Mouse (Mus musculus): Measurements from ENCODE around the gene Chic2. TPM values are rescaled to one million over a fixed set of nuclear protein-coding genes. Genes with fewer than 3 reads are reported as not detected.

Gene Chic2
- polyA plus RNA-seq, 1 experiment, result 22.0 TPM

DNA sequence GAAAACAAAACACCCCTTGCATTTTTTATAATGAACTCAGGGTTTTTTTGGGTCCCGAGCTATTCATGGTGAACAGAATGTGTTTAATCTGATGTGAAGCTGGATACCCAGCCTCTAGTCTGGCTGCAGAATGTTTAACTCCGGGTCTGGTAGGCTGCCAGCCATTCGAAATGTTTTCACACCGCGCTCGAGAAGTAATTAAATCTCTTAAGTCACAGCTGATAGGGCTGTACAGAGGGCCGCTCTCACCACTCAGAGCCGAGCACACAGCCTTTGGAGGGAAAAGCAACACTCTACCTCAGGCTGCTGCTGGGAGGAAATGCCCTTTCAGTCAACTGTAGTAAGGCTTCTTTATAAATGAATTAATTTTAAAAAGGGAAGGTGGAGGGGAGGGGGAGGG is 49.6 kb downstream of the Chic2 start:
- H3K4me3 ChIP-seq (ENCODE audit: insufficient read depth, poor library complexity, severe bottlenecking), result no peak overlapping the region
- no peak for TF ChIP-seq FOSL1 (IDR thresholded peaks at IDR 0.05; ENCODE audit: insufficient read depth, low read length, poor library complexity, severe bottlenecking)
- no peak for TF ChIP-seq MYOD1 (IDR thresholded peaks at IDR 0.05; ENCODE audit: control insufficient read depth, insufficient read length, low read depth)
- TF ChIP-seq CTCF (IDR thresholded peaks at IDR 0.05; ENCODE audit: control insufficient read depth, insufficient read depth, insufficient read length), result no peak
- TF ChIP-seq CEBPB (IDR thresholded peaks at IDR 0.05; ENCODE audit: low read depth), result no peak
- TF ChIP-seq MYOG (IDR thresholded peaks at IDR 0.05; ENCODE audit: control insufficient read depth, extremely low read depth, insufficient read length), result no peak
- no peak for TF ChIP-seq MAX (IDR thresholded peaks at IDR 0.05)
- no peak for TF ChIP-seq USF1 (IDR thresholded peaks at IDR 0.05; ENCODE audit: low read depth)
- peaks cover 15% of the 10 kb centered on the region for H3K36me3 ChIP-seq (ENCODE audit: control insufficient read depth, insufficient read depth)

DNA sequence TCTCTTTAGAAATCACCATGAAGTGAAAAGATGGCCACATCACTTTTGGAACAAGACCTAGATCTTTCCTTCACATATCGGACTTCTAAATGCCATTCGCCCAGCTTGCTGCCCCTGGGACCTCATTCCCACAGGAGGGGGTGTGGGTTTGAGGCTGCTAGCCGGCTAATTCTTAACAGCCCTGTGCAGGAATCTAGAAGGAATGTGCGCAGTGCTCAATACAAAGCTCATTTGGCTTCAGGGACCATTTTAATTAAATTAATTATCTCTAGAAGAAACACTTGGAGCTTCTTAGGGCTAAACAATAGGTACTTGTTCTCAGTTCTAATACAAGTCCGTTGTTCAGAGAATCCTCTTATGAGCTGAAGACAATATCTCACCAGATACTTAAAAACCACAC is 60.5 kb downstream of the Chic2 start:
- Histone ChIP-seq H3ac (ENCODE audit: control insufficient read depth, insufficient read length, low read depth) (no peak overlapping the region), H3K27me3 (ENCODE audit: control insufficient read depth, insufficient read depth, insufficient read length) (no peaks in the 10 kb centered on the region), H3K36me3 (ENCODE audit: control insufficient read depth, insufficient read depth) (no peaks in the 10 kb centered on the region), H3K4me3 (ENCODE audit: insufficient read depth, poor library complexity, severe bottlenecking) (no peak overlapping the region), H3K79me3 (ENCODE audit: low read depth) (no peaks in the 10 kb centered on the region), H3K79me2 (ENCODE audit: control insufficient read depth, insufficient read depth) (no peaks in the 10 kb centered on the region)
- no peak for TF ChIP-seq CEBPB (IDR thresholded peaks at IDR 0.05; ENCODE audit: low read depth)
- TF ChIP-seq USF1 (IDR thresholded peaks at IDR 0.05; ENCODE audit: low read depth), result no peak
- no peak for TF ChIP-seq MYOD1 (IDR thresholded peaks at IDR 0.05; ENCODE audit: control insufficient read depth, insufficient read length, low read depth)
- no peak for TF ChIP-seq FOSL1 (IDR thresholded peaks at IDR 0.05; ENCODE audit: insufficient read depth, low read length, poor library complexity, severe bottlenecking)
- TF ChIP-seq CTCF (IDR thresholded peaks at IDR 0.05; ENCODE audit: control insufficient read depth, insufficient read depth, insufficient read length), result no peak
- TF ChIP-seq MYOG (IDR thresholded peaks at IDR 0.05; ENCODE audit: control insufficient read depth, extremely low read depth, insufficient read length), result no peak
- TF ChIP-seq MAX (IDR thresholded peaks at IDR 0.05), result no peak

More for the DNA sequence above, 49.6 kb downstream of the Chic2 start:
- Histone ChIP-seq H3K79me2 (ENCODE audit: control insufficient read depth, insufficient read depth) (no peaks in the 10 kb centered on the region), H3K27me3 (ENCODE audit: control insufficient read depth, insufficient read depth, insufficient read length) (no peaks in the 10 kb centered on the region), H3K79me3 (ENCODE audit: low read depth) (no peaks in the 10 kb centered on the region), H3ac (ENCODE audit: control insufficient read depth, insufficient read length, low read depth) (no peak overlapping the region)

DNA sequence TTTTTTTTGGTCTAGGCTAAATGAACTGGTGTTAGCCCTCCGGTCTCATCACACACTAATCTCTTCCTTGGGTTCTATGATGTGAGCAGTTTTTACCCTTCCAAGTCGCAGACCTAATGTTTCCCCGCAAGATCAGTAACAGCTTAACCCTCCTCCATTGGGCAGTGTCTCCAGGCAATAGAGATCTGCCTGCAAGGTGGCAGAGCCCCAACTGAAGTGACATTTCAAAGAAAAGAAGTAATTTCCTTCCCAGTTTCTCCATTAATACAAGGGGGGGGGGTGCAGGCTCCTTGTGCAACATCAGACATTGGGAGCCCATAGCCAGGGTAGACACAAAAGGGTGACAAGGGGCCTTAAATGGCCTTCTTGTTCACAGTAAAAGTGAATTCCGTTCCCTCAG is 64.0 kb downstream of the Chic2 start:
- Histone ChIP-seq H3K27me3 (ENCODE audit: control insufficient read depth, insufficient read depth, insufficient read length) (no peaks in the 10 kb centered on the region), H3K4me3 (ENCODE audit: insufficient read depth, poor library complexity, severe bottlenecking) (no peak overlapping the region)
- TF ChIP-seq CEBPB (IDR thresholded peaks at IDR 0.05; ENCODE audit: low read depth), result no peak
- no peak for TF ChIP-seq MAX (IDR thresholded peaks at IDR 0.05)

DNA sequence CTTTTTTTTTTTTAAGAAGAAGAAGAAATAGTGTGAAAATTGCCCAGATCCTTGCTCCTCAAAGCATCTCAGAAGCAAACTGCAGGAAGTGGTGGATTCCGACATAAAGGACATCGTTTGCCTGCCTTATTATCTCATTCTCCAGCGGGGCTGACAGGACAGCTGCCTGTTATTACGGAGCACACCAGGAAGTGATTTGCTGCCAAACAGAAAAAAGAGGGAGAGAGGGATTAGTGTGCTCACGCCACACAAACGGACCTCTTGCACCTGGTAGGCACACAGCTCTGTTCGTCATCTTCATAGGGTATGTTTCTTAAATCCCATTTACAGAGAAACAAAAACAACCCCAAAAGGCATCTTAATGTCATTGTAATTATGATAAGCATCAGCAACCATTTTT is 64.4 kb downstream of the Chic2 start:
- no peak for TF ChIP-seq USF1 (IDR thresholded peaks at IDR 0.05; ENCODE audit: low read depth)
- no peak for TF ChIP-seq MYOG (IDR thresholded peaks at IDR 0.05; ENCODE audit: control insufficient read depth, extremely low read depth, insufficient read length)
- no peak for TF ChIP-seq MAX (IDR thresholded peaks at IDR 0.05)
- no peak for TF ChIP-seq CTCF (IDR thresholded peaks at IDR 0.05; ENCODE audit: control insufficient read depth, insufficient read depth, insufficient read length)
- no peak for TF ChIP-seq MYOD1 (IDR thresholded peaks at IDR 0.05; ENCODE audit: control insufficient read depth, insufficient read length, low read depth)
- no peak for TF ChIP-seq FOSL1 (IDR thresholded peaks at IDR 0.05; ENCODE audit: insufficient read depth, low read length, poor library complexity, severe bottlenecking)
- no peak for TF ChIP-seq CEBPB (IDR thresholded peaks at IDR 0.05; ENCODE audit: low read depth)
- H3K4me3 ChIP-seq (ENCODE audit: insufficient read depth, poor library complexity, severe bottlenecking), result no peak overlapping the region
- no peaks in the 10 kb centered on the region for H3K27me3 ChIP-seq (ENCODE audit: control insufficient read depth, insufficient read depth, insufficient read length)
- H3ac ChIP-seq (ENCODE audit: control insufficient read depth, insufficient read length, low read depth), result no peak overlapping the region
- H3K79me2 ChIP-seq (ENCODE audit: control insufficient read depth, insufficient read depth), result no peaks in the 10 kb centered on the region
- H3K79me3 ChIP-seq (ENCODE audit: low read depth), result no peaks in the 10 kb centered on the region
- no peaks in the 10 kb centered on the region for H3K36me3 ChIP-seq (ENCODE audit: control insufficient read depth, insufficient read depth)

More for the DNA sequence above, 64.0 kb downstream of the Chic2 start:
- no peaks in the 10 kb centered on the region for H3K79me2 ChIP-seq (ENCODE audit: control insufficient read depth, insufficient read depth)
- no peaks in the 10 kb centered on the region for H3K36me3 ChIP-seq (ENCODE audit: control insufficient read depth, insufficient read depth)
- no peaks in the 10 kb centered on the region for H3K79me3 ChIP-seq (ENCODE audit: low read depth)
- no peak overlapping the region for H3ac ChIP-seq (ENCODE audit: control insufficient read depth, insufficient read length, low read depth)

DNA sequence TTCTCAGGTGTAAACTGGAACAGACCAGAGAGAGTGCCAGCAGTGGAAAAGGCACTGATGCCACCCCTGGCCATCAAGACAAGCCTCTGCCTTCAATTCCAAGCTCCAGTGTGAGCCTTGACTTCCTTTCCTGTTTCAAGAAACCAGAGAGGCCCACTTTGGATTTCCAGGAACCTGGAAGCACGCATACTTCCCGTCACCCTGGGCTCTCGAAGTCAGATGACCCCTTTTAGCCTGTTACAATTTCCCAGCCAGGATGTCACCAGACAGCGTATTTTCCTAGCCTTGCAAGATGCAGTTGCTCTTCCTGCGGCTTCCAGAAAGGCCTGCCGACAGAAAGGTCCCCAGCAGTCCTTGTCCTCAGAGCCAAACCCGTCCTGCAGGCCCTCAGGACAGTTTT is 65.0 kb downstream of the Chic2 start:
- no peak for TF ChIP-seq MYOD1 (IDR thresholded peaks at IDR 0.05; ENCODE audit: control insufficient read depth, insufficient read length, low read depth)
- TF ChIP-seq USF1 (IDR thresholded peaks at IDR 0.05; ENCODE audit: low read depth), result no peak
- no peak for TF ChIP-seq CTCF (IDR thresholded peaks at IDR 0.05; ENCODE audit: control insufficient read depth, insufficient read depth, insufficient read length)

DNA sequence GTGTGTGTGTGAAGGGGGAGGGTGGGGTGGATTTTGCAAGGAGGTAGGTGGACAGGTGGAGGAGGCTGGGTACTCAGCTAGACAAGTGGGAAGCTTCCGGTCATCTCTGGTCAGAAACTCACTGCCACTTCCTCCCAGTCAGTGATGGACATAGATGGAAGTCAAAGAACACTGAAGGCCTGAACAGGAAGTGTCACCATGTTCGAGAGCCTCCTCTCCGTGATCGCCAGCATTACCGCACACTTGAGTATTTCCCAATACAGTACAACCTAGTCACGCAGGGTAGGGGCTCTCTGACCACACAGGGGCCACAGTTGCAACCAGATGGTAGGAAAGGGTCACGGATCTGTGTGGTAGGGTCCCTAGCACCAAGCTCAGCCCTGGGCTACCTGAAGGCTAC is 69.1 kb downstream of the Chic2 start:
- no peak overlapping the region for H3K4me3 ChIP-seq (ENCODE audit: insufficient read depth, poor library complexity, severe bottlenecking)
- no peaks in the 10 kb centered on the region for H3K79me3 ChIP-seq (ENCODE audit: low read depth)
- H3K27me3 ChIP-seq (ENCODE audit: control insufficient read depth, insufficient read depth, insufficient read length), result no peaks in the 10 kb centered on the region
- no peak overlapping the region for H3ac ChIP-seq (ENCODE audit: control insufficient read depth, insufficient read length, low read depth)
- no peaks in the 10 kb centered on the region for H3K36me3 ChIP-seq (ENCODE audit: control insufficient read depth, insufficient read depth)
- TF ChIP-seq MYOD1 (IDR thresholded peaks at IDR 0.05; ENCODE audit: control insufficient read depth, insufficient read length, low read depth) (no peak), FOSL1 (IDR thresholded peaks at IDR 0.05; ENCODE audit: insufficient read depth, low read length, poor library complexity, severe bottlenecking) (no peak), MAX (IDR thresholded peaks at IDR 0.05) (no peak)
- H3K79me2 ChIP-seq (ENCODE audit: control insufficient read depth, insufficient read depth), result no peaks in the 10 kb centered on the region

More for the DNA sequence above, 65.0 kb downstream of the Chic2 start:
- H3K79me3 ChIP-seq (ENCODE audit: low read depth), result no peaks in the 10 kb centered on the region
- no peaks in the 10 kb centered on the region for H3K27me3 ChIP-seq (ENCODE audit: control insufficient read depth, insufficient read depth, insufficient read length)
- H3K79me2 ChIP-seq (ENCODE audit: control insufficient read depth, insufficient read depth), result no peaks in the 10 kb centered on the region
- H3K36me3 ChIP-seq (ENCODE audit: control insufficient read depth, insufficient read depth), result no peaks in the 10 kb centered on the region
- H3K4me3 ChIP-seq (ENCODE audit: insufficient read depth, poor library complexity, severe bottlenecking), result no peak overlapping the region
- H3ac ChIP-seq (ENCODE audit: control insufficient read depth, insufficient read length, low read depth), result no peak overlapping the region

Data from C2C12 (cell line).